Mouse (Mus musculus) lung, adult 2 months (tissue): Measurements from ENCODE around the gene Rhbdl1.

Source experiments
- CTCF ChIP-seq: fragments of 200-500 bp; IDR thresholded peaks from 2 replicates; pipeline ENCODE4 v1.5.1; 2011; ENCODE audit warnings: mild to moderate bottlenecking, low read length, control low read depth; ENCODE audit not compliant: insufficient read depth
- POLR2A ChIP-seq: fragments of 200-500 bp; IDR thresholded peaks from 2 replicates; pipeline ENCODE4 v1.6.1; 2011; ENCODE audit warnings: low read depth, mild to moderate bottlenecking, control low read depth, low read length, borderline replicate concordance; ENCODE audit errors: extremely low read depth

GRCm38 (mm10) chr17:25808028-25808427 is 29.1 kb downstream of the Rhbdl1 start:
- TF ChIP-seq CTCF (no peak), POLR2A (no peak)
